Mouse (Mus musculus) lung, adult 2 months (tissue): ENCODE measurements at regions not wholly inside any gene's neighbourhood (a gene's known extent, or its start where the extent isn't known, plus 50 kb on each side); places are given as distances from the start of the nearest gene placed in this dataset.

Experiments
- CTCF ChIP-seq: fragments of 200-500 bp; IDR thresholded peaks from 2 replicates; pipeline ENCODE4 v1.5.1; 2011; ENCODE audit warnings: mild to moderate bottlenecking, low read length, control low read depth; ENCODE audit not compliant: insufficient read depth
- POLR2A ChIP-seq: fragments of 200-500 bp; IDR thresholded peaks from 2 replicates; pipeline ENCODE4 v1.6.1; 2011; ENCODE audit warnings: low read depth, mild to moderate bottlenecking, control low read depth, low read length, borderline replicate concordance; ENCODE audit errors: extremely low read depth

- TF ChIP-seq POLR2A (no peak), CTCF (no peak)
Measured at GRCm38 (mm10) chr13:84626397-84626796, 404.3 kb downstream of the Tmem161b start.
